In the genomic region with DNA sequence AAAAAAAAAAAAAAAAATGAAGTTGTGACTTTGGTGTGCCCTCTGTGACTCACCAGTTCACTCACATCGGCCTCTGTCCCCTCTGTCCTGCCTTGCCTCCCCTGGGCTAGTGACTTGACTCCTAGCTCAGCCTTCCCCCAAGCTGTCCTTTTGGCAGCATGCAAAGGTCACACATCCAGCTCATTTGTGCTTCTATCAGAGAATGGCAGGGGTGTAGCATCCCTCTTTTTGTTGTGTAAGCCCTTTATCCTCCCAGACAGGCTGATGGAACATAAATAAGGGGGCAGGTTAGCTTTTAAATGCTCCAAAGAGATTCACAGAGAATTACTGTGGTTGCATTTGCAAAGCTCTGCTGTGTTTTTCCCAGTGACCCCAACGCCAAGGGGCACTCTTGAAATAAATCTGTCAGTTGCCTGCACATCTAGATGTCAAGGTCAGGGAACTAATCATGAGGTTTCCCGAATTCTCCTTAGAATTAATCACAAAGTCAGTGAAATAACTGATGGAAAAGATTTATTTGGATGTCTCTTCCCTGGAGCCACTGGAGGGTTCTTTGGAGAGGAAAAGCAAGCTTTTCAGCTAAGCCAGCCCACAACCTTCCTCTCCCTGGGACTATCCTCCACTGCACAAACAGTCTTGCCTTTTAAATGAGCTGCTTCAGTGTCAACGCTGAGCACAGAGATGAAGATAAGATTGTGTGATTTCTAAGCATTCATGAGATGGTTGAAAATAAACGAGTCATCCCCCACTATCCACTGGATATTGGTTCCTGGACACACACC, we compare ENCODE assay signal across 18 mouse cellular contexts. TPM values are rescaled to one million over a fixed set of nuclear protein-coding genes. Genes with fewer than 3 reads are reported as not detected.
DNase-seq lines count a peak whose midpoint lies in the region; ATAC-seq and TF ChIP-seq lines count a peak whose summit lies in the region.
"Had no signal": no experiment of that assay in that cellular context is flagged by ENCODE, and none has a peak within 500 bp of the region (broad histone marks: within the 10 kb centered on the region; RNA-seq: fewer than 3 reads in every experiment).

No protein-coding gene starts in this region.

- no peaks in the 10 kb centered on the region for H3K9me3 ChIP-seq in neural tube, embryonic 11.5 days (ENCODE audit: control insufficient read depth, low read length)
- H3K9me3 ChIP-seq: forebrain, embryonic 13.5 days; midbrain, embryonic 12.5 days had no signal

- no peak for TF ChIP-seq POLR2A in cerebellum, adult 2 months (IDR thresholded peaks at IDR 0.05; ENCODE audit: borderline replicate concordance, insufficient read depth, low read length)

- no peak for TF ChIP-seq CTCF in layer of hippocampus, adult 2 months (conservative IDR thresholded peaks at IDR 0.05)
- no peak for TF ChIP-seq CTCF in cerebellum, adult 2 months (IDR thresholded peaks at IDR 0.05; ENCODE audit: borderline replicate concordance, insufficient read depth, low read depth, low read length)

- peak overlapping the region; percentile 8; the same call in 1 of the 2 replicates for H3K9ac ChIP-seq in neural tube, embryonic 11.5 days (ENCODE audit: low read length)
- H3K9ac ChIP-seq: forebrain, embryonic 13.5 days; heart, embryonic 12.5 days; midbrain, embryonic 12.5 days had no signal

- H3K27ac ChIP-seq in layer of hippocampus, adult 2 months, result 0 out of 2 replicates have a peak overlapping the region, but pooled peaks have one; percentile 14
- peak overlapping the region; percentile 27; the same call in 1 of the 2 replicates for H3K27ac ChIP-seq in neural tube, embryonic 11.5 days (ENCODE audit: low read depth, low read length)
- no peak overlapping the region for H3K27ac ChIP-seq in cerebellum, adult 2 months (ENCODE audit: insufficient read depth, low read length)
- H3K27ac ChIP-seq: forebrain, embryonic 13.5 days; macrophage; midbrain, embryonic 12.5 days had no signal

- no peaks in the 10 kb centered on the region for H3K36me3 ChIP-seq in neural tube, embryonic 11.5 days (ENCODE audit: control insufficient read depth, insufficient read depth, low read length)
- H3K36me3 ChIP-seq: heart, embryonic 12.5 days; midbrain, embryonic 12.5 days had no signal

- H3K4me2 ChIP-seq in neural tube, embryonic 11.5 days (ENCODE audit: low read depth), result no peak overlapping the region
- H3K4me2 ChIP-seq: forebrain, embryonic 13.5 days; heart, embryonic 12.5 days; midbrain, embryonic 12.5 days had no signal

- peaks cover 9% of the 10 kb centered on the region for H3K4me1 ChIP-seq in neural tube, embryonic 11.5 days (ENCODE audit: control insufficient read depth, insufficient read depth, low read length)
- H3K4me1 ChIP-seq in cerebellum, adult 2 months (ENCODE audit: control insufficient read depth, insufficient read depth, low read length), result no peaks in the 10 kb centered on the region
- H3K4me1 ChIP-seq: forebrain, embryonic 13.5 days; heart, embryonic 12.5 days; midbrain, embryonic 12.5 days had no signal

- 24% methylated on average over 5 of the region's 5 CpGs for WGBS in neural tube, embryonic 11.5 days
- WGBS in cerebellum, adult 2 months, result 53% methylated on average over 5 of the region's 5 CpGs

- ATAC-seq in neural tube, embryonic 11.5 days (ENCODE audit: insufficient read depth, low FRiP score, low TSS enrichment), result peak; percentile 58
- ATAC-seq: forebrain, embryonic 13.5 days had no signal

- DNase-seq in layer of hippocampus, adult 2 months (ENCODE audit: low spot score in 2 of 2), result no peak
- DNase-seq in layer of hippocampus, adult 9-11 months, result no peak
- peak; percentile 66 to 67 for DNase-seq in adrenal gland, postnatal 36 days
- peak; percentile 48 for DNase-seq in neural tube, embryonic 11.5 days (ENCODE audit: low spot score)
- no peak for DNase-seq in cerebellum, adult 2 months
- no peak for DNase-seq in Muller cell, postnatal 12 days (ENCODE audit: inconsistent ontology term)
- no peak for DNase-seq in liver
- DNase-seq: B cell, adult 2 months; cerebellum, adult 9-11 months; gastrocnemius, postnatal 36 days; layer of hippocampus, postnatal 36 days; lung, adult 2 months; right cerebral cortex, postnatal 14 days had no signal

- no peaks in the 10 kb centered on the region for H3K27me3 ChIP-seq in neural tube, embryonic 11.5 days (ENCODE audit: control insufficient read depth, insufficient read depth, low read length)
- H3K27me3 ChIP-seq in cerebellum, adult 2 months (ENCODE audit: control insufficient read depth, insufficient read depth, low read length), result no peaks in the 10 kb centered on the region
- H3K27me3 ChIP-seq: forebrain, embryonic 13.5 days; heart, embryonic 12.5 days; midbrain, embryonic 12.5 days had no signal

- no peak overlapping the region for H3K4me3 ChIP-seq in layer of hippocampus, adult 2 months
- no peak overlapping the region for H3K4me3 ChIP-seq in neural tube, embryonic 11.5 days (ENCODE audit: low read depth, low read length)
- H3K4me3 ChIP-seq in cerebellum, adult 2 months (replicated peaks; ENCODE audit: insufficient read depth, low read depth, low read length), result no peak overlapping the region
- H3K4me3 ChIP-seq: forebrain, embryonic 13.5 days; heart, embryonic 12.5 days; midbrain, embryonic 12.5 days; myocyte had no signal

RNA-seq across cellular contexts. Expression of a gene that starts 42.4 kb away (rescaled TPM):
- total RNA-seq in layer of hippocampus, adult 2 months (2021), result 10 to 100 TPM; 16.8 to 19.0 TPM
- 1 to 10 TPM; 7.9 to 9.6 TPM for total RNA-seq in adrenal gland, postnatal 36 days (2021)
- polyA plus RNA-seq in neural tube, embryonic 11.5 days (2014; fragmentation: Nextera tagmentation; extraction: Ambion mirVana), result 13.1 and 14.2 TPM in 2 replicates
- polyA plus RNA-seq in cerebellum, adult 2 months (2012; rRNA removed), result 6.6 and 6.8 TPM in 2 replicates

Comparison
In these comparisons a context has a peak if more than half of its experiments do, and no peak if none do; other contexts are left out.
1. DNase-seq: peak in adrenal gland, postnatal 36 days (2 of 2) and neural tube, embryonic 11.5 days (single experiment); none in layer of hippocampus, adult 2 months (0 of 2), layer of hippocampus, adult 9-11 months (single experiment), cerebellum, adult 2 months (0 of 2), Muller cell, postnatal 12 days (single experiment) and liver (single experiment).